Mouse (Mus musculus) lung, adult 2 months (tissue): Measurements from ENCODE around the gene Prss57.
A peak's percentile ranks its signal among the peaks of the same experiment; 100 is the strongest.

Source experiments
- CTCF ChIP-seq: fragments of 200-500 bp; IDR thresholded peaks from 2 replicates; pipeline ENCODE4 v1.5.1; 2011; ENCODE audit warnings: mild to moderate bottlenecking, low read length, control low read depth; ENCODE audit not compliant: insufficient read depth
- POLR2A ChIP-seq: fragments of 200-500 bp; IDR thresholded peaks from 2 replicates; pipeline ENCODE4 v1.6.1; 2011; ENCODE audit warnings: low read depth, mild to moderate bottlenecking, control low read depth, low read length, borderline replicate concordance; ENCODE audit errors: extremely low read depth

- TF ChIP-seq CTCF (peak; percentile 32), POLR2A (no peak)
Measured at GRCm38 (mm10) chr10:79783050-79783449, 7.7 kb downstream of the Prss57 start.
